Mouse (Mus musculus): ENCODE results near the gene Tcp11l1. TPM values are rescaled to one million over a fixed set of nuclear protein-coding genes. Genes with fewer than 3 reads are reported as not detected.

Tcp11l1 gene
- total and polyA plus RNA-seq, 2 experiments from 2014 or later: 1.9 to 28.7 TPM

- 76% methylated on average over 4 of the region's 4 CpGs for WGBS
- H3K27ac ChIP-seq (ENCODE audit: low read depth): no peak overlapping the region
Observed at GRCm38 (mm10) chr2:104717827-104718226, 5.9 kb upstream of the Tcp11l1 start.

GRCm38 (mm10) chr2:104717231-104717735 is 5.3 kb upstream of the Tcp11l1 start:
- Histone ChIP-seq H3K4me1 (ENCODE audit: control insufficient read depth, insufficient read depth) (0 out of 2 replicates have a peak, but pooled peaks cover 4% of the 10 kb centered on the region), H3K9me3 (replicated peaks; ENCODE audit: control insufficient read depth, low read length) (no peaks in the 10 kb centered on the region), H3K4me3 (ENCODE audit: low read depth, low read length) (no peak overlapping the region), H3K9ac (replicated peaks; ENCODE audit: low read depth, low read length) (no peak overlapping the region), H3K4me2 (ENCODE audit: low read depth, low read length) (no peak overlapping the region), H3K36me3 (replicated peaks; ENCODE audit: control insufficient read depth, insufficient read depth, low read length) (no peaks in the 10 kb centered on the region), H3K27ac (ENCODE audit: low read depth) (no peak overlapping the region), H3K27me3 (ENCODE audit: control insufficient read depth, insufficient read depth, low read length) (no peaks in the 10 kb centered on the region)
- no peak for TF ChIP-seq CTCF (IDR thresholded peaks at IDR 0.05; ENCODE audit: low read depth)
- no peak for TF ChIP-seq EP300 (IDR thresholded peaks at IDR 0.05; ENCODE audit: low read depth)
- DNase-seq (ENCODE audit: low spot score): no peak
- 63% methylated on average over 2 of the region's 2 CpGs for WGBS
- ATAC-seq (ENCODE audit: insufficient read depth, low read depth): no peak

More at GRCm38 (mm10) chr2:104717827-104718226, 5.9 kb upstream of the Tcp11l1 start:
- DNase-seq (ENCODE audit: low spot score) (no peak), ATAC-seq (ENCODE audit: insufficient read depth, low read depth) (no peak)
- H3K4me1 ChIP-seq (ENCODE audit: control insufficient read depth, insufficient read depth): 0 out of 2 replicates have a peak, but pooled peaks cover under 1% of the 10 kb centered on the region
- H3K4me3 ChIP-seq (ENCODE audit: low read depth, low read length): no peak overlapping the region
- no peak for TF ChIP-seq EP300 (IDR thresholded peaks at IDR 0.05; ENCODE audit: low read depth)
- TF ChIP-seq CTCF (IDR thresholded peaks at IDR 0.05; ENCODE audit: low read depth): no peak
- H3K4me2 ChIP-seq (ENCODE audit: low read depth, low read length): no peak overlapping the region
- H3K27me3 ChIP-seq (ENCODE audit: control insufficient read depth, insufficient read depth, low read length): no peaks in the 10 kb centered on the region
- no peaks in the 10 kb centered on the region for H3K36me3 ChIP-seq (replicated peaks; ENCODE audit: control insufficient read depth, insufficient read depth, low read length)
- H3K9ac ChIP-seq (replicated peaks; ENCODE audit: low read depth, low read length): no peak overlapping the region
- no peaks in the 10 kb centered on the region for H3K9me3 ChIP-seq (replicated peaks; ENCODE audit: control insufficient read depth, low read length)

- Histone ChIP-seq H3K9ac (replicated peaks; ENCODE audit: low read depth, low read length) (no peak within 1 kb of the TSS), H3K27ac (ENCODE audit: low read depth) (no peak within 1 kb of the TSS), H3K36me3 (replicated peaks; ENCODE audit: control insufficient read depth, insufficient read depth, low read length) (no peaks in the 10 kb centered on the region), H3K4me2 (ENCODE audit: low read depth, low read length) (no peak within 1 kb of the TSS), H3K4me1 (ENCODE audit: control insufficient read depth, insufficient read depth) (0 out of 2 replicates have a peak, but pooled peaks cover 6% of the 10 kb centered on the region), H3K9me3 (replicated peaks; ENCODE audit: control insufficient read depth, low read length) (no peaks in the 10 kb centered on the region), H3K4me3 (ENCODE audit: low read depth, low read length) (no peak within 1 kb of the TSS), H3K27me3 (ENCODE audit: control insufficient read depth, insufficient read depth, low read length) (no peaks in the 10 kb centered on the region)
- DNase-seq (ENCODE audit: low spot score) (no peak), ATAC-seq (ENCODE audit: insufficient read depth, low read depth) (no peak)
- TF ChIP-seq EP300 (IDR thresholded peaks at IDR 0.05; ENCODE audit: low read depth): no peak
- TF ChIP-seq CTCF (IDR thresholded peaks at IDR 0.05; ENCODE audit: low read depth): no peak
- 89% methylated on average over 4 of the region's 4 CpGs for WGBS
Observed at GRCm38 (mm10) chr2:104716279-104716678, 4.3 kb upstream of the Tcp11l1 start, which contains the start of gene Pin1rt1. Gene Pin1rt1 (minus strand): TSS chr2:104716379.

- H3K4me1 ChIP-seq (ENCODE audit: control insufficient read depth, insufficient read depth): peaks cover 12% of the 10 kb centered on the region; the same call in 1 of the 2 replicates
- H3K4me2 ChIP-seq (ENCODE audit: low read depth, low read length): no peak overlapping the region
- 40% methylated on average over 15 of the region's 15 CpGs for WGBS
Observed at GRCm38 (mm10) chr2:104714254-104714691, 2.3 kb upstream of the Tcp11l1 start.

GRCm38 (mm10) chr2:104712486-104712809 is 479 bp upstream of the Tcp11l1 start:
- ATAC-seq (ENCODE audit: insufficient read depth, low read depth) (no peak), DNase-seq (ENCODE audit: low spot score) (no peak)
- TF ChIP-seq CTCF (IDR thresholded peaks at IDR 0.05; ENCODE audit: low read depth) (no peak), EP300 (IDR thresholded peaks at IDR 0.05; ENCODE audit: low read depth) (no peak)
- peak overlapping the region; percentile 76 for H3K4me2 ChIP-seq (ENCODE audit: low read depth, low read length)
- H3K36me3 ChIP-seq (replicated peaks; ENCODE audit: control insufficient read depth, insufficient read depth, low read length): no peaks in the 10 kb centered on the region
- H3K9me3 ChIP-seq (replicated peaks; ENCODE audit: control insufficient read depth, low read length): no peaks in the 10 kb centered on the region
- peak overlapping the region; percentile 67 for H3K9ac ChIP-seq (replicated peaks; ENCODE audit: low read depth, low read length)
- H3K27ac ChIP-seq (ENCODE audit: low read depth): peak overlapping the region; percentile 43
- H3K4me3 ChIP-seq (ENCODE audit: low read depth, low read length): peak overlapping the region; percentile 75
- WGBS: 2% methylated on average over 7 of the region's 7 CpGs
- H3K27me3 ChIP-seq (ENCODE audit: control insufficient read depth, insufficient read depth, low read length): no peaks in the 10 kb centered on the region
- H3K4me1 ChIP-seq (ENCODE audit: control insufficient read depth, insufficient read depth): peaks cover 12% of the 10 kb centered on the region; the same call in 1 of the 2 replicates

More at GRCm38 (mm10) chr2:104714254-104714691, 2.3 kb upstream of the Tcp11l1 start:
- Histone ChIP-seq H3K4me3 (ENCODE audit: low read depth, low read length) (no peak overlapping the region), H3K36me3 (replicated peaks; ENCODE audit: control insufficient read depth, insufficient read depth, low read length) (no peaks in the 10 kb centered on the region), H3K27me3 (ENCODE audit: control insufficient read depth, insufficient read depth, low read length) (no peaks in the 10 kb centered on the region), H3K9me3 (replicated peaks; ENCODE audit: control insufficient read depth, low read length) (no peaks in the 10 kb centered on the region), H3K27ac (ENCODE audit: low read depth) (no peak overlapping the region), H3K9ac (replicated peaks; ENCODE audit: low read depth, low read length) (no peak overlapping the region)
- no peak for TF ChIP-seq CTCF (IDR thresholded peaks at IDR 0.05; ENCODE audit: low read depth)
- TF ChIP-seq EP300 (IDR thresholded peaks at IDR 0.05; ENCODE audit: low read depth): no peak
- DNase-seq (ENCODE audit: low spot score) (no peak), ATAC-seq (ENCODE audit: insufficient read depth, low read depth) (no peak)
